Mouse (Mus musculus) right cerebral cortex, postnatal 25 days (tissue): ENCODE measurements at regions not wholly inside any gene's neighbourhood (a gene's known extent, or its start where the extent isn't known, plus 50 kb on each side); places are given as distances from the start of the nearest gene placed in this dataset.
"Not testable (repeated sequence)": the region's sequence is repeated elsewhere in the genome, so short reads cannot be mapped to it uniquely, and the experiment has no call there.

ENCODE experiments used
- DNase-seq: peaks from one replicate; pipeline ENCODE4 v3.0.0; 2022

- DNase-seq: no peak
Measured at GRCm38 (mm10) chr6:89161746-89162145, 200.7 kb downstream of the Plxna1 start.

GRCm38 (mm10) chr6:89169520-89169919 lies 192.9 kb downstream of the Plxna1 start:
- no peak for DNase-seq

DNA sequence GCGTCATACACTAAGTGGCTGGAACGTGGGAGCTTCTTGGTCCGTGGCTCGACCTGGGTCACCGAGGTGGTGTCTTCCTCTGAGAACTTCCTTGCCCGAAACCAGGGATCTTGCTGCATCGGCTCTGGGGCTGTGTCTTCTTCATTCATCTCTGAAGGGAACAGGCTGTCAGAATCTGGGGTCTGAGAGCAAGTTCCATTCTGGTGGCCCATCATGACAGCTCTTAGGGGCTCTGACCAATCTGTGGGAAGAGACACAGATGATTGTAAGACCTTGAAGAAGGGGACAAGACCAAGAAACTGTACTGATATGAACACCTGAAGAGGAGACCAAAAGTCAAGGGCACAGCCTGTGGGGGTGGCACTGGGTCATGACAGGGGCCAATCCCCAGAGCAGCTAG lies 177.5 kb downstream of the Plxna1 start:
- DNase-seq: not testable (repeated sequence)

DNA sequence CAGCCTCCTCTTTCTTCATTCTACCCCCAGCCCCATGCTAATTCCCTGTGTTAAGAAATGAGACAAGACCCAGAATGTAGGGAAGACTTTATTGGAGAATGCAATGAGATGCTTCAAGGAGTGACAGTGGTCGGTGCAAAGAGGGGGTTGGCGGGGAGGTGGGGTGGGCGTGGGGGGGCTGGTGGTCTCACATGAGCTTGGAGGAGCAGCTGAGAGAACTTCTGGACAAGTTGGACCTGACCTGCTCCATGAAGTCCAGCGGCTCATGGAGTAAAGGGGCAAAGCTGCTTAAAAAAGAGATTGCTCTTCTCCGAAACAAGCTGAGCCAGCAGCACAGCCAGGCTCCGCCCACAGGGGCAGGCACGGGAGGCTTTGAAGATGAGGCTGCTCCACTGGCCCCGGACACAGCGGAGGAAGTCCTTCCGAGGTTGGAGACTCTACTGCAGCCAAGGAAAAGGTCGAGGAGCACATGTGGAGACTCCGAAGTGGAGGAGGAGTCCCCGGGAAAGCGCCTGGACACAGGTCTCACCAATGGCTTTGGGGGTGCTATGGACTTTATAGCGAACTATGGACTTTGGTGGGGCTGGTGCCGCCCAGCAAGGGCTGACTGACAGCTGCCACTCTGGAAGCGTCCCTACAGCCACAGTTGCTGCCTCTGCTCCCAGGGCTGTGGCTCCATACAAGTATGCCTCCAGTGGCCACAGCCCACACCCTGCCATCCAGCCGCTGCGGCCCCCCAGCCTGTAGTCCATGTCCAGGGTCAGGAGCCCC lies 161.7 kb downstream of the Plxna1 start:
- not testable (repeated sequence) for DNase-seq

DNA sequence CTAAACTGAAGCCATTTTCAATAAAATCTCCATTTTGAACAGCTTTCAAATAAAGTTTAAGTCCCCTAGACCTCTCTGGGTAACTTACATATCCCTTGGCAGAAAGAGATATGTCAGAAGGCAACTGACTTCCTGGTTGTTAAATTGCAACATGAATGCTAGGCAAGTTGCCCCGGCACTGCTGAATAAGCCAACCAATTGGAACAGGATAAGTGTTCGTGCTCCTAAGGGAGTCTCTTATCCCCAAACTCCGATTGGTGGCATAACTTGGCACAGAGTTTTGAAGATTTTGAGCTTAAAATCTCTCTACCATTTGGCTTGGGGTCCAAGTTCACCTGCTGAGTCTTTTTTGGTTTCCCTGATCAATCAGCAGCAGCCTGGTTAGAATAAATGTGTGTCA lies 147.4 kb downstream of the Plxna1 start:
- no peak for DNase-seq

- peak; percentile 37 for DNase-seq
Measured at GRCm38 (mm10) chr6:89235416-89236075, 126.9 kb downstream of the Plxna1 start.

DNA sequence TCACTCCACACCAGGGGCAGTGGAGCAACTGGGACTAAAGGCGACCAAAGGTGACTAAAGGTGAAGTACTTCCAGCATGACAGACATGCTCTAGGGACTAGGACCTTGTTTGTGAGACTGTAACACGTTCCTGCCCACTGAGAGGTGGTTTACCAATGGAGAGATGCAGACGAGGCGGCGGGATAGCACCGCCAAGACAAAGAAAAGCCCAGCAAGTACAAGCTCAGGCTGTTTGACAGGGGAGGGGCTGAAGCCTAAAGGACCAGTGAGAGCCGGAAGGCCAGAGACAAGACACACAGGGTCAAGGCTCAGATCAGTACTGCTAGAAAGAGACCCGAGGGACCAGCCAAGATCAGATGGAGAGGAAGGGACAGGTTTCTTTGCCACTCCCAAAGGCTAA lies 126.2 kb downstream of the Plxna1 start:
- DNase-seq: no peak

GRCm38 (mm10) chr6:89236892-89237646 lies 125.4 kb downstream of the Plxna1 start:
- DNase-seq: peak; percentile 51

DNA sequence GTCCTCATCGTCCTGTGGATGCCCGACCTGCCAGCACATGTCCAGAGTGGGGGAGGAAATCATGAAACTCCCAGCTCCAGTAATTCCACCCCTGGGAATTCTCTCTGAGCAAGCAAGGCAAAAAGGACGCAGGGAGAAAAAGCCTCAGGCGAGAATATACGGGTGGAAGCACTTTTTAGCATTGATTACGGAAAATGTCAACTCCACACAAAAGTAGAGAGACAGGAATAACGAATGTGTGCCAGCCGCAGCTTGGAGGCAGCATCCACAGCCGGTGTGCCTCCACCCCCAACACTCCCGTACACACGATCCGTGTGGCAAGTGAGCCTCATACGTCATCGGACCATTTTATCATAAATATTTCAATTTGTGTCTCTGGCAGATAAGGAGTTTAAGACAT lies 123.5 kb downstream of the Plxna1 start:
- DNase-seq: peak; percentile 56

DNA sequence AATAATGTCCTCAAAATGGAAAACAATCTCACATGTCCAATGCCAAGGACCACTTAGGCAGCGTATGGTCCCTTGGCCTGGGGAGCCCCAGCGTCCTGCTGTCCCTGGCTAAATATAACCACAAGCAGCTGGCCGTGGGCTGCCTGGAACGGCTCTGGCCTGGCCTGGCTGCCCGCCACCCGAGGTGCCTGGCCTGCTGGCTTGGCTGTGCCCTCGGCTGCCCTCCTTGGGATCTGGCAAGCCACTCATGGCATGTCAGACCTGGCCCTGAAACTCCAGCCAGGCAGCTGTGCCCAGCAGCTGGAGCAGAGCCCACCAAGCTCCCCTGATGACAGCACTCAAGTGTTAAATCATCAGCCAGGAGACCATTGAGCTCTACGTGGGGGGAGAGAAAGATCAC lies 122.9 kb downstream of the Plxna1 start:
- DNase-seq: no peak

DNA sequence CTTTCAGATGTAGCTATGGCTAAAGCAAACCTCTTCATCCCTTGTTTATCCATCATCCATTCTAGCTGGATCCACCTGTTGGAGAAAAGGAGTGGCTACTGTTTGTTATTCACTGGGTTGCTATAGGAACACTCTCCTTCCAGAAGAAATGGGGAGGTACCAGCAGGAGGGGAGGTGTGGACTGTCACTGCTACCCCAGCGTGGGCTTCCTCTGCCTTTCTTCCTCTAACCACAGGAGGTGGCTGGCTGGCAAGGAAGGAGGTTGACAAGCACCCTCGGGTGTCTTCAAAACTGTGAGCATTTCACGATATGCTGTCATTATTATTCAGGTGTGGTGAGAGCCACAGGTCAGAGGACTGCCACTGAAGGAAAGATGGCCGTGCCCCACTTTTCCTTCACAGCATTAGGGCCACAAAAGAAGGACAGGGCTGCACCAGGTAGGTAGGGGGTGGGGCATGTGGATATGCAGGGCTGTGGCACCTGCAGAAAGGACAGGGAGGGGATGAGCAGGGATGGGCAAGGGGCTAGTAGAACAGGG lies 122.2 kb downstream of the Plxna1 start:
- DNase-seq: no peak

GRCm38 (mm10) chr6:89242371-89243288 lies 119.8 kb downstream of the Plxna1 start:
- no peak for DNase-seq

- DNase-seq: no peak
Measured at GRCm38 (mm10) chr6:89245506-89245905, 116.9 kb downstream of the Plxna1 start.

DNA sequence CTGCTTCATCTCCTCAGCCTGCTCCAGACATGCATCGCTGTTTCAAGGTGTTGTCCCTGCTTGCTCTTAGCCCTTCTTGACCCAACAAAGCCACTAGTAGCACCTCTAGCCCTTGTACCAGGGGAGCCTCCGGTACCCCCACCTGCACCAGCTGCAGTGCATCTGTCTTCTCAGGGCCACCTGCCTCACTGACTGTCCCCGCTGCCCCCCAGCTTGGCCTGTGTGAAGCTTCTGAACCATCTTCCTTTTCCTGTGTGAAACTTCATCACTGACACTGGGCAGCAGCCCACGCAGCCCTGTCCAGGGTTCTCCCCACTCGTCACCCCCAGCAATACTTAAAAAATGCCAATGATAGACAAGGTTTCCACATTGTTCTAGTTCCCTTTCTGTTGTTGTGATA lies 116.2 kb downstream of the Plxna1 start:
- no peak for DNase-seq

- DNase-seq: no peak
Measured at GRCm38 (mm10) chr6:89248574-89248973, 113.8 kb downstream of the Plxna1 start.

DNA sequence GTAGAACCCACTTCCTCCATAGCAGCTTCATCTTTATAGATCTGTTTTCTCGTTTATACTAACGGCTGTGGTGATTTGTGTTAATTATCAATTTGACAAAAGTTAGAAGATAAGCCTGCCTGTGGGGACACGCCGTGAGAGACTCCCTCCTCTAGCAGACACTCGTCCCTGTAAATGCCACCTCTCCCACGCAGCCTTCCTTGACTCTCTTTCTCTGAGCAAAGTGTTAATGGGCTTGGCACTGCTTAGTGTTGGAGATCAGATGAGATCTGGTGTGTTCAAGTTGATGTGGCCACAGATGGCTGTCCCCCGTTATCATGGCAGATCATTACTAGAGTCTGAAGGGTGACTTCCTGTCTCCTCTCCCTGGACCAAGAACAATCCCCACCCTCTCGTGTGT lies 113.1 kb downstream of the Plxna1 start:
- no peak for DNase-seq

- DNase-seq: no peak
Measured at GRCm38 (mm10) chr6:89251641-89252040, 110.8 kb downstream of the Plxna1 start.

GRCm38 (mm10) chr6:89256022-89256421 lies 106.4 kb downstream of the Plxna1 start:
- no peak for DNase-seq

GRCm38 (mm10) chr6:89256630-89257292 lies 105.7 kb downstream of the Plxna1 start:
- no peak for DNase-seq

DNA sequence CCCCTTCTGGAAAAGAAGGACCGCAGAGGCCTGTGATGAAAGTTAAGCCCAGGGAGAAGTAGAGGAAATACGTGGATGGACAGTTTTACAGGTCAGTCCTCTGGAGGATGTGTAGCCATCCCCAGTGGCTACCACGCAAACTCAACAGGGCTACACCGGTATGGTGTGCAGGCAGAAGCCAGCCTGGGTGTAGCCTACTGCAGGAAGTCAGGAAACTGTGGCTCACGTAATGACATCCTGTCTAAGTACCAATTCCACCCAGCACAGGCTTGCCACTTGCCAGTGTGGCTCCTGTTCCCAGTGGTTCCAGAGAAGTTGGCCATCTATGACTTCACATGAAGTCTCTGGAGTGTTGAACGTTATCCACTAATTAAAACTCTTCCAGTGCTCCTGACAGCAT lies 105.0 kb downstream of the Plxna1 start:
- DNase-seq: no peak

DNA sequence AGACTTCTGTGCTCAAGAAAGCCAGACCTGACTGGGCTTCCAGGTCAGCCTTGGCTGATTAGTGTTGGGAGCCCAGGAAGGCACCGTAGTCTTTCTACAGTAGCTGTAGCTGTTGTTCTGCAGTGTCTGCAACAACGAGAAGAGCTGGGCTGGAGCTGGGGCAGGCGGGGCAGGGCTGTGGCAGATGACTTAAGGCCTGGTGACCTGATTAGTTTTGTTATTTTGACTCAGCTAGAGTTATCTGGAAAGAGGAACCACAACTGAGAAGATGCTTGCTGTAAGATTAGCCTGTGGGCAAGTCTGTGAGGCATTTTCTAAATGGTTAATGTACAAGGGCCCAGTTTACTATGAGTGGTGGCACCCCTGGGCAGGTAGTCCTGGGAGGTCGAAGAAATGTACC lies 104.3 kb downstream of the Plxna1 start:
- DNase-seq: no peak
